Comparison of ENCODE assay signal across 8 mouse cellular contexts in the genomic region with DNA sequence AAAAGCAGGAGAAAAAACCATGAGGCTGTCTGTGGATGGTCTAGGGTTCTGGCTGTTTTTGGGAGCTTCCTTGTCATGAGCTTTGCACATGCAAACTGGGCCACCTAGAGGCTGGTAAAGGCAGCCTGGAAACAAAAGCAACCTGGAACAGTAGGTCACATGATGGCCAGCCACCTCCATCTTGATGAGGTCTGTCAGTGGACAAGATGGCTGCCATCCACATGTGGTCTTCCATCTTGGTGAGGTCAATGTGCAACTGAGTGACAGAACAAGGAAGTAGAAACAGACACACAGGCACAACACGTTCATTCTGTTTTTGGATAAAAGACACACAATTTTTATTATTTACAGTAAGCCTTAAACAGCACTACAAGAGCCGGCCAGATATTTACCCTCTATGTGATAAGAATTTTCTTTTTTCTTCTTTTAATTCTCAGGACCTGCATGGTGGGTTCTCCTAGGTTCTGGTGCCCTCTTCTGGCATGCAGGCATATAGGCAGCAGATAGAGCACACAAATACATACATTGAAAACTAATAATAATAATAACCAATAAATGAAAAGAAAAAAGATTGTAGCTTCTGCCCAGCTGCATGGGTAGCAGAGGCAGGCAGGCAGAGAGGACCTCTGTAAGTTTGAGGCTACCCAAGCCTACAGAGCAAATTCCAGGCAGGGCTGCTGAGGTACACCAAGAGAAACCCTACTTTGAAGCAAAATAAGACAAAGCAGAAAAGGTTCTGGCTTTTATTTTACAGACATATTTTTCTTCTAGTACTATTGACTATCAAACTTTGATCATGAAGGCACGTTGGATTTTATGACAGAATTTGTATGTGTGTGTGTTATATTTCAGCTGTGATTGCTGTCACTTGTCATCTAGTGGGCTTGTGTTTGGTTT. TPM values are rescaled to one million over a fixed set of nuclear protein-coding genes. Genes with fewer than 3 reads are reported as not detected.
A peak's percentile ranks its signal among the peaks of the same experiment; 100 is the strongest.
DNase-seq lines count a peak whose midpoint lies in the region; ATAC-seq and TF ChIP-seq lines count a peak whose summit lies in the region.

No protein-coding gene starts in this region.

- 33% methylated on average over 3 of the region's 3 CpGs for WGBS in limb, embryonic 10.5 days
- 27% methylated on average over 3 of the region's 3 CpGs for WGBS in midbrain, embryonic 14.5 days
- WGBS in spleen, adult 2 months = 6% methylated on average over 3 of the region's 3 CpGs

- H3K27me3 ChIP-seq in limb, embryonic 10.5 days (ENCODE audit: low read depth, poor library complexity, severe bottlenecking) = 0 out of 2 replicates have a peak, but pooled peaks cover 5% of the 10 kb centered on the region
- no peaks in the 10 kb centered on the region for H3K27me3 ChIP-seq in midbrain, embryonic 14.5 days (ENCODE audit: control insufficient read depth, insufficient read depth, low read length)
- H3K27me3 ChIP-seq in spleen, adult 2 months (ENCODE audit: control insufficient read depth, insufficient read depth, low read length) = no peaks in the 10 kb centered on the region

- no peak overlapping the region for H3K4me2 ChIP-seq in midbrain, embryonic 14.5 days (ENCODE audit: low read length)

- peak; percentile 58; the same call in 1 of the 2 replicates for TF ChIP-seq CTCF in spleen, adult 2 months (IDR thresholded peaks at IDR 0.05; ENCODE audit: extremely low read depth, insufficient read depth, insufficient read length, insufficient replicate concordance)

- no peaks in the 10 kb centered on the region for H3K9me3 ChIP-seq in limb, embryonic 10.5 days (replicated peaks)
- no peaks in the 10 kb centered on the region for H3K9me3 ChIP-seq in midbrain, embryonic 14.5 days (ENCODE audit: control insufficient read depth, low read length)

- no peak overlapping the region for H3K9ac ChIP-seq in midbrain, embryonic 14.5 days (replicated peaks; ENCODE audit: low read length)

- DNase-seq in heart, adult 11 months = peak; percentile 98
- no peak for DNase-seq in heart, postnatal 25 days (ENCODE audit: low spot score)
- peak; percentile 78 to 79 for DNase-seq in cerebellum, postnatal 14 days
- peak; percentile 18 for DNase-seq in gastrocnemius, postnatal 25 days
- peak; percentile 75 for DNase-seq in kidney, adult 11 months
- peak; percentile 55 for DNase-seq in limb, embryonic 10.5 days (ENCODE audit: low spot score)
- peak; percentile 75 for DNase-seq in midbrain, embryonic 14.5 days
- peak; percentile 84 to 94 for DNase-seq in spleen, adult 2 months (ENCODE audit: low read depth in 1 of 2, low spot score in 2 of 2)

- no peaks in the 10 kb centered on the region for H3K4me1 ChIP-seq in limb, embryonic 10.5 days
- no peaks in the 10 kb centered on the region for H3K4me1 ChIP-seq in midbrain, embryonic 14.5 days (ENCODE audit: control insufficient read depth, insufficient read depth, low read length)
- H3K4me1 ChIP-seq in spleen, adult 2 months (ENCODE audit: control insufficient read depth, insufficient read depth, insufficient read length) = peaks cover 5% of the 10 kb centered on the region; the same call in 1 of the 2 replicates

- ATAC-seq in midbrain, embryonic 14.5 days (ENCODE audit: low FRiP score, low TSS enrichment) = peak; percentile 21; the same call in 1 of the 2 replicates

- intact Hi-C loops in heart, postnatal 25 days (cut with DNase I) = loop anchor here (5.0 kb wide), 1 partner anchor 68 kb away; no protein-coding TSS in a partner anchor

- H3K4me3 ChIP-seq in limb, embryonic 10.5 days = no peak overlapping the region
- no peak overlapping the region for H3K4me3 ChIP-seq in midbrain, embryonic 14.5 days (replicated peaks; ENCODE audit: low read depth, low read length)
- H3K4me3 ChIP-seq in spleen, adult 2 months (ENCODE audit: extremely low read depth, insufficient read depth, insufficient read length) = no peak overlapping the region

- H3K36me3 ChIP-seq in limb, embryonic 10.5 days = no peaks in the 10 kb centered on the region
- H3K36me3 ChIP-seq in midbrain, embryonic 14.5 days (ENCODE audit: control insufficient read depth, insufficient read depth, low read length) = no peaks in the 10 kb centered on the region
- H3K36me3 ChIP-seq in spleen, adult 2 months (ENCODE audit: control insufficient read depth, insufficient read depth, low read length) = no peaks in the 10 kb centered on the region

- no peak overlapping the region for H3K27ac ChIP-seq in limb, embryonic 10.5 days
- H3K27ac ChIP-seq in midbrain, embryonic 14.5 days (replicated peaks; ENCODE audit: low read depth, low read length) = no peak overlapping the region
- H3K27ac ChIP-seq in spleen, adult 2 months (ENCODE audit: insufficient read depth, low read length) = no peak overlapping the region

- TF ChIP-seq POLR2A in spleen, adult 2 months (IDR thresholded peaks at IDR 0.05; ENCODE audit: low read depth, low read length) = no peak

RNA-seq across cellular contexts. Expression of a gene that starts 31.3 kb away (rescaled TPM):
- total RNA-seq in heart, postnatal 25 days (2021) = not detected
- not detected for total RNA-seq in gastrocnemius, postnatal 25 days (2021)
- polyA plus RNA-seq in limb, embryonic 10.5 days (2016; fragmentation: Nextera tagmentation; extraction: Ambion mirVana) = not detected in 2 replicates
- not detected in 2 replicates for polyA plus RNA-seq in midbrain, embryonic 14.5 days (2014; fragmentation: Nextera tagmentation; extraction: Ambion mirVana)
- polyA plus RNA-seq in spleen, adult 2 months (2012; rRNA removed) = not detected in 2 replicates

RNA-seq across cellular contexts. Expression of a gene that starts 37.4 kb away (rescaled TPM):
- 1 to 10 TPM; 7.6 to 8.1 TPM for total RNA-seq in heart, postnatal 25 days (2021)
- 1 to 10 TPM; 1.3 to 2.1 TPM for total RNA-seq in gastrocnemius, postnatal 25 days (2021)
- polyA plus RNA-seq in limb, embryonic 10.5 days (2016; fragmentation: Nextera tagmentation; extraction: Ambion mirVana) = 10.6 and 20.2 TPM in 2 replicates
- 35.8 and 37.9 TPM in 2 replicates for polyA plus RNA-seq in midbrain, embryonic 14.5 days (2014; fragmentation: Nextera tagmentation; extraction: Ambion mirVana)
- 419 and 523 TPM in 2 replicates for polyA plus RNA-seq in spleen, adult 2 months (2012; rRNA removed)

Comparison
In these comparisons a context has a peak if more than half of its experiments do, and no peak if none do; other contexts are left out.
1. RNA of a gene that starts 37.4 kb away (polyA plus RNA-seq): 419 to 523 TPM in spleen, adult 2 months; 35.8 to 37.9 TPM in midbrain, embryonic 14.5 days and 10.6 to 20.2 TPM in limb, embryonic 10.5 days; every median in the first group is over 10 times any median in the second.